Mouse (Mus musculus) CH12.LX (cell line): ENCODE data around the gene Smap1. TPM values are rescaled to one million over a fixed set of nuclear protein-coding genes. Genes with fewer than 3 reads are reported as not detected.

ENCODE experiments used
- DNase-seq: peaks from one replicate; pipeline ENCODE4 v3.0.0-alpha.2; 2013; ENCODE audit errors: extremely low read depth
- H3K27ac ChIP-seq: 2 replicates; pipeline ENCODE4 v1.5.1; 2012; ENCODE audit warnings: low read depth, mild to moderate bottlenecking, control low read depth, moderate library complexity; ENCODE audit not compliant: insufficient read depth
- H3K27me3 ChIP-seq: replicated peaks from 2 replicates; pipeline ENCODE3; 2012; ENCODE audit warnings: inconsistent platforms
- H3K36me3 ChIP-seq, 2 experiments: replicated peaks in 1 of 2; 2 replicates each; pipeline versions ENCODE3 to v1.6.1; 2012; ENCODE audit warnings: inconsistent platforms in 1 of 2, low read length in 1 of 2, mild to moderate bottlenecking in 1 of 2, mixed read lengths in 1 of 2, moderate library complexity in 1 of 2; ENCODE audit not compliant: control insufficient read depth in 1 of 2, insufficient read depth in 1 of 2
- H3K4me1 ChIP-seq, 2 experiments: 2 replicates each; pipeline ENCODE4 v1.6.1; 2012; ENCODE audit warnings: inconsistent platforms in 1 of 2, moderate library complexity in 1 of 2; ENCODE audit not compliant: insufficient read depth in 2 of 2, control insufficient read depth in 1 of 2
- H3K4me2 ChIP-seq: 2 replicates; pipeline ENCODE4 v1.6.1; 2012; ENCODE audit warnings: low read depth, mild to moderate bottlenecking, control low read depth; ENCODE audit not compliant: poor library complexity, insufficient read depth, severe bottlenecking
- H3K4me3 ChIP-seq, 3 experiments: fragments of 150-350 bp in 1 of 3; sonication (generic) in 1 of 3; replicated peaks in 1 of 3; 2 replicates each; pipeline versions ENCODE3 to v1.5.1; 2011 to 2012; ENCODE audit warnings: low read depth in 2 of 3, low read length in 2 of 3, mild to moderate bottlenecking in 2 of 3, moderate library complexity in 2 of 3, control low read depth in 1 of 3, improper control_type of control experiment in 1 of 3, inconsistent platforms in 1 of 3, mixed read lengths in 1 of 3; ENCODE audit not compliant: poor library complexity in 1 of 3
- H3K79me2 ChIP-seq: replicated peaks from 2 replicates; pipeline ENCODE4 v1.6.1; 2012; ENCODE audit warnings: mild to moderate bottlenecking, moderate library complexity; ENCODE audit not compliant: control insufficient read depth, poor library complexity, insufficient read depth, severe bottlenecking; ENCODE audit errors: extremely low read depth
- H3K9ac ChIP-seq: 2 replicates; pipeline ENCODE4 v1.6.1; 2012; ENCODE audit warnings: low read depth, mild to moderate bottlenecking, control low read depth, moderate library complexity; ENCODE audit not compliant: insufficient read depth
- H3K9me3 ChIP-seq: replicated peaks from 2 replicates; pipeline ENCODE3; 2012; ENCODE audit warnings: low read length, inconsistent platforms, mixed read lengths
- BHLHE40 ChIP-seq: IDR thresholded peaks from 2 replicates; pipeline ENCODE4 v1.6.1; 2011; ENCODE audit warnings: mild to moderate bottlenecking, low read depth, low read length, improper control_type of control experiment
- CHD2 ChIP-seq: IDR thresholded peaks from 2 replicates; pipeline ENCODE4 v1.6.1; 2011; ENCODE audit warnings: low read length, improper control_type of control experiment
- CTCF ChIP-seq, 2 experiments: IDR thresholded peaks in 1 of 2; conservative IDR thresholded peaks in 1 of 2; 2 replicates each; pipeline ENCODE4 v1.5.1; 2011 to 2012; ENCODE audit warnings: low read depth in 2 of 2, low read length in 2 of 2, improper control_type of control experiment in 1 of 2, inconsistent platforms in 1 of 2, mild to moderate bottlenecking in 1 of 2, moderate library complexity in 1 of 2
- EP300 ChIP-seq: IDR thresholded peaks from 2 replicates; pipeline ENCODE4 v1.6.1; 2011; ENCODE audit warnings: low read length, improper control_type of control experiment
- GABPA ChIP-seq: IDR thresholded peaks from 2 replicates; pipeline ENCODE4 v1.6.1; 2012; ENCODE audit warnings: low read depth, low read length, improper control_type of control experiment, inconsistent platforms; ENCODE audit not compliant: insufficient replicate concordance
- HCFC1 ChIP-seq: IDR thresholded peaks from 2 replicates; pipeline ENCODE4 v1.6.1; 2012; ENCODE audit warnings: low read depth, mild to moderate bottlenecking, inconsistent platforms, low read length, improper control_type of control experiment
- IRF4 ChIP-seq: IDR thresholded peaks from 2 replicates; pipeline ENCODE4 v1.6.1; 2014; ENCODE audit warnings: low read depth, mild to moderate bottlenecking, inconsistent platforms, low read length, improper control_type of control experiment
- JUND ChIP-seq: conservative IDR thresholded peaks from 2 replicates; pipeline ENCODE4 v1.6.1; 2011; ENCODE audit warnings: low read depth, low read length, improper control_type of control experiment
- KAT2A ChIP-seq: IDR thresholded peaks from 2 replicates; pipeline ENCODE4 v1.6.1; 2012; ENCODE audit warnings: low read length, improper control_type of control experiment, inconsistent platforms; ENCODE audit not compliant: insufficient replicate concordance
- MAFK ChIP-seq: IDR thresholded peaks from 2 replicates; pipeline ENCODE4 v1.6.1; 2011; ENCODE audit warnings: low read length, improper control_type of control experiment; ENCODE audit not compliant: insufficient replicate concordance
- MAX ChIP-seq: IDR thresholded peaks from 2 replicates; pipeline ENCODE4 v1.6.1; 2011; ENCODE audit warnings: low read length, improper control_type of control experiment
- MAZ ChIP-seq: IDR thresholded peaks from 2 replicates; pipeline ENCODE4 v1.6.1; 2012; ENCODE audit warnings: low read depth, mild to moderate bottlenecking, inconsistent platforms, low read length, improper control_type of control experiment, moderate library complexity
- MYC ChIP-seq: IDR thresholded peaks from 2 replicates; pipeline ENCODE4 v1.6.1; 2011; ENCODE audit warnings: low read depth, mild to moderate bottlenecking, improper control_type of control experiment, low read length
- NELFE ChIP-seq: IDR thresholded peaks from 2 replicates; pipeline ENCODE4 v1.6.1; 2011; ENCODE audit warnings: low read depth, low read length, improper control_type of control experiment
- PAX5 ChIP-seq: IDR thresholded peaks from 2 replicates; pipeline ENCODE4 v1.6.1; 2012; ENCODE audit warnings: low read length, inconsistent platforms, mixed read lengths
- POLR2A ChIP-seq: IDR thresholded peaks from 2 replicates; pipeline ENCODE4 v1.6.1; 2011; ENCODE audit warnings: low read depth, mild to moderate bottlenecking, improper control_type of control experiment, low read length
- POLR2AphosphoS2 ChIP-seq: IDR thresholded peaks from 2 replicates; pipeline ENCODE4 v1.6.1; 2011; ENCODE audit warnings: low read depth, low read length, improper control_type of control experiment
- RAD21 ChIP-seq: IDR thresholded peaks from 2 replicates; pipeline ENCODE4 v1.6.1; 2011; ENCODE audit warnings: low read depth, mild to moderate bottlenecking, low read length, improper control_type of control experiment, moderate library complexity
- SIN3A ChIP-seq: IDR thresholded peaks from 2 replicates; pipeline ENCODE4 v1.6.1; 2012; ENCODE audit warnings: low read length, improper control_type of control experiment, inconsistent platforms
- SMC3 ChIP-seq: IDR thresholded peaks from 2 replicates; pipeline ENCODE4 v1.6.1; 2011; ENCODE audit warnings: low read depth, low read length, improper control_type of control experiment
- TBP ChIP-seq: conservative IDR thresholded peaks from 2 replicates; pipeline ENCODE4 v1.6.1; 2011; ENCODE audit warnings: low read depth, low read length, improper control_type of control experiment
- TCF12 ChIP-seq: IDR thresholded peaks from 2 replicates; pipeline ENCODE4 v1.6.1; 2014; ENCODE audit warnings: low read depth, mild to moderate bottlenecking, inconsistent platforms, low read length, improper control_type of control experiment
- USF2 ChIP-seq: conservative IDR thresholded peaks from 2 replicates; pipeline ENCODE4 v1.6.1; 2011; ENCODE audit warnings: low read depth, low read length, improper control_type of control experiment
- ZC3H11A ChIP-seq: IDR thresholded peaks from 2 replicates; pipeline ENCODE4 v1.6.1; 2012; ENCODE audit warnings: low read depth, mild to moderate bottlenecking, inconsistent platforms, low read length, improper control_type of control experiment
- ZKSCAN1 ChIP-seq: IDR thresholded peaks from 2 replicates; pipeline ENCODE4 v1.6.1; 2012; ENCODE audit warnings: low read depth, inconsistent platforms, low read length, improper control_type of control experiment, borderline replicate concordance
- ZMIZ1 ChIP-seq: IDR thresholded peaks from 2 replicates; pipeline ENCODE4 v1.6.1; 2012; ENCODE audit warnings: low read depth, mild to moderate bottlenecking, inconsistent platforms, low read length, improper control_type of control experiment
- dilution Hi-C: fragments of 300-500 bp; cut with MboI; formaldehyde crosslinking; loops from 2 replicates; pipeline ENCODE4 v1.14.3; 2020; ENCODE audit warnings: low sequenced_read_pairs; ENCODE audit not compliant: extremely low pct_unique_long_range_greater_than_20kb, extremely low pct_ligation_motif_present
- in situ Hi-C: fragments of 300-500 bp; cut with MboI; formaldehyde crosslinking; loops from 3 replicates; pipeline ENCODE4 v1.14.3; 2019; ENCODE audit warnings: low sequenced_read_pairs, low pct_ligation_motif_present, low pct_unique_long_range_greater_than_20kb, mixed read lengths
- polyA plus RNA-seq: library from polyadenylated mRNA; unstranded; fragments of >175 nt; gene quantifications from 2 replicates; pipeline ENCODE4 v1.2.1, GENCODE M21; 2012; ENCODE audit warnings: low read depth; ENCODE audit not compliant: insufficient read length
- total RNA-seq, 2 experiments: library from RNA; depleted of rRNA; stranded (reverse); fragments of 300-350 nt in 1 of 2; fragments of >200 nt in 1 of 2; gene quantifications; 2 replicates each; pipeline ENCODE4 v1.2.3; 2012 to 2014

Gene Smap1
- total and polyA plus RNA-seq, 3 experiments, result 22.3 to 60.5 (median 37.0) TPM

- Histone ChIP-seq H3K27me3 (no peaks in the 10 kb centered on the region), H3K79me2 (no peaks in the 10 kb centered on the region), H3K4me2 (no peak overlapping the region), H3K9me3 (no peaks in the 10 kb centered on the region), H3K36me3 (peaks cover 0 to 3% of the 10 kb centered on the region in 2 experiments), H3K27ac (no peak overlapping the region), H3K9ac (no peak overlapping the region), H3K4me3 (no peak overlapping the region), H3K4me1 (peaks cover 0 to 7% of the 10 kb centered on the region in 2 experiments; a peak in 1 of 4 replicates)
- TF ChIP-seq EP300 (no peak), GABPA (no peak), KAT2A (no peak), POLR2A (no peak), TCF12 (no peak), CHD2 (no peak), BHLHE40 (no peak), POLR2AphosphoS2 (no peak), USF2 (no peak), NELFE (no peak)
- no peak for DNase-seq
- dilution Hi-C loops, result no loop called here
- in situ Hi-C loops, result no loop called here
Measured at GRCm38 (mm10) chr1:23834246-23834645, 87.9 kb downstream of the Smap1 start.

GRCm38 (mm10) chr1:23826887-23827758 lies 95.0 kb downstream of the Smap1 start:
- in situ Hi-C loops, result loop anchor here (5.0 kb wide), 2 partner anchors 200 to 340 kb away; no protein-coding TSS in a partner anchor
- H3K36me3 ChIP-seq, result no peaks in the 10 kb centered on the region
- H3K27ac ChIP-seq, result no peak overlapping the region

More at GRCm38 (mm10) chr1:23826887-23827758, 95.0 kb downstream of the Smap1 start:
- Histone ChIP-seq H3K4me2 (peak overlapping the region; percentile 41; the same call in 1 of the 2 replicates), H3K4me1 (peaks cover 0 to 9% of the 10 kb centered on the region in 2 experiments; a peak in 2 of 4 replicates), H3K4me3 (no peak overlapping the region), H3K79me2 (no peaks in the 10 kb centered on the region), H3K9ac (no peak overlapping the region), H3K27me3 (no peaks in the 10 kb centered on the region), H3K9me3 (no peaks in the 10 kb centered on the region)
- peak; percentile 79 for DNase-seq
- TF ChIP-seq MAX (peak; percentile 64), HCFC1 (no peak), NELFE (0 out of 2 replicates have a peak, but pooled peaks have one; percentile 8), SMC3 (peak; percentile 91), SIN3A (0 out of 2 replicates have a peak, but pooled peaks have one; percentile 26), ZMIZ1 (no peak), MAFK (no peak), MAZ (0 out of 2 replicates have a peak, but pooled peaks have one; percentile 50), POLR2A (no peak), PAX5 (no peak), JUND (no peak), CHD2 (no peak), POLR2AphosphoS2 (no peak), ZC3H11A (peak; percentile 60), BHLHE40 (no peak), MYC (no peak), CTCF (conservative IDR thresholded peaks at IDR 0.05 in 1 of 2, IDR thresholded peaks at IDR 0.05 in 1 of 2; ENCODE audit: low read depth in 2 of 2, low read length in 2 of 2) (peak; percentile 41 to 86), TBP (no peak), IRF4 (peak; percentile 28; the same call in 1 of the 2 replicates), ZKSCAN1 (no peak), RAD21 (peak; percentile 83)
- dilution Hi-C loops, result no loop called here
